Mouse (Mus musculus): Measurements from ENCODE around the gene Olfr46.
"Not testable (repeated sequence)": the region's sequence is repeated elsewhere in the genome, so short reads cannot be mapped to it uniquely, and the experiment has no call there.

Gene Olfr46

DNA sequence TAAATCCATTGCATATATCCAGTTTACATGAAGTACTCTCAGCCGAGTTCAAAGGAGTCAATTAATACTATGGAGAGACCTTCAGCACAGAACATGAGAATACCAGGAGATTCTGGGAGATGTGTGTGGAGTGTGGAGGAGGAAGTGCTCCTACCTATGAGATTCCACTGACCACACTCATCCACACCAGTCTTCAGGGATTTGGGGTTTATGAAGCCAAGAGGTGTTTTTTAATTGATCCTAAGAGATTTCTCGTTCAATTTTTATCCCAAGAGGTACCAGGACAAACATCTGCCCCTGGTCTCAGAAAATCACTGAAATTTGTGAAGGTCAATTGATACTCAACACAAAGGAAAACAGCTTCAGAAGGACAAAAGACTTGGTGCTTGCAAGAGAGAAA, at the start of gene Olfr46:
Gene Olfr46, plus strand, starts transcription at position 301 of the 400 bp plus-strand sequence.
- DNase-seq, result not testable (repeated sequence)

DNA sequence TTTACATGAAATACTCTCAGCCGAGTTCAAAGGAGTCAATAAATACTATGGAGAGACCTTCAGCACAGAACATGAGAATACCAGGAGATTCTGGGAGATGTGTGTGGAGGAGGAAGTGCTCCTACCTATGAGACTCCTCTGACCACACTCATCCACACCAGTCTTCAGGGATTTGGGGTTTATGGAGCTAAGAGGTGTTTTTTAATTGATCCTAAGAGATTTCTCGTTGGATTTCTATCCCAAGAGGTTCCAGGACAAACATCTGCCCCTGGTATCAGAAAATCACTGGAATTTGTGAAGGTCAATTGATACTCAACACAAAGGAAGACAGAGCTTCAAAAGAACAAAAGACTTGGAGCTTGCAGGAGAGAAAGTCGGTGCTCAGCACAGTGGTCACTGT, 33.5 kb upstream of the Olfr46 start, which contains the start of gene Olfr538:
Gene Olfr538, plus strand, starts transcription at position 301 of the 400 bp plus-strand sequence.
- DNase-seq, result no peak

DNA sequence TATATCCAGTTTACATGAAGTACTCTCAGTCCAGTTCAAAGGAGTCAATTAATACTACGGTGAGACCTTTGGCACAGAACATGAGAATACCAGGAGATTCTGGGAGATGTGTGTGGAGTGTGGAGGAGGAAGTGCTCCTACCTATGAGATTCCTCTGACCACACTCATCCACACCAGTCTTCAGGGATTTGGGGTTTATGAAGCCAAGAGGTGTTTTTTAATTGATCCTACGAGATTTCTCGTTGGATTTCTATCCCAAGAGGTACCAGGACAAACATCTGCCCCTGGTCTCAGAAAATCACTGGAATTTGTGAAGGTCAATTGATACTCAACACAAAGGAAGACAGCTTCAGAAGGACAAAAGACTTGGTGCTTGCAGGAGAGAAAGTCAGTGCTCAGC, 27.6 kb downstream of the Olfr46 start, which contains the start of gene Olfr61:
Gene Olfr61, plus strand, starts transcription at position 301 of the 400 bp plus-strand sequence.
- not testable (repeated sequence) for DNase-seq

DNA sequence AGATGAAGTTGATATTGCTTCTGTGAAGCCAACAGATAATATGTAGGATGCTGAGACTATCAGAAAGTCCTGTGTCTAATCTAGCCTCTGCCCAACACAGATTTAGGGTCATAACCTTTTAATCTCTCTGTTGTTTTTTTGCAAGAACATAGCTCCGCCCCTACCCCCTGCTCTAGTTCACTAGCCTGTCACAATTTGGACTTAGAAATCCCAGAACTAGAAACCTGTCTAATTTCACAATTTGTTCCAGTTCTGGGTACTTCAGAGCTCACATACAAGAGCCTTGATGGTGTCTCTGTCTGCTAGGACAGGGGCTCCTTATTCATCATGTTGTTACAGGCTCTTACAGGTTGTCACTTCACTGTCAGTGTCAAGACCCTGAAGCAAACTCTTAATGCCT, 29.5 kb downstream of the Olfr46 start:
- DNase-seq, result no peak

DNA sequence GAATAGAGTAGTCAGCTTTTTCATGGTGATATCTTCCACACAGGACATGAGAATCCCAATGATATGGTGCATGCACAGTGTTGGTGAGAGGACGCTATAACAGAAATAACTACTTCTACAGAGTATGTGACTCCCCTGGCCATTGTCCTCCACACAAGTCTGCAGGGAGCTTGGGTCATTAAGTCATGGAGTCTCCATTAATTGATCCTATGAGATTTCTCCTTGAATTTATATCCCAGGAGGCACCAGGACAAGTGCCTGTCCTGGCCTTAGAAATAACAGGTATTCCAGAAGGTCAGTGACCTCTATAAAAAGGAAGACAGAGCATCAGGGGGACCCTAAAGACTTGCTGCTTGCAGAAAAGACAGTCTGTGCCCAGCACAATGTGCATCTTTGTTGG, 45.1 kb downstream of the Olfr46 start, which contains the start of gene Olfr53:
Gene Olfr53, plus strand, starts transcription at position 301 of the 400 bp plus-strand sequence.
- no peak for DNase-seq

DNA sequence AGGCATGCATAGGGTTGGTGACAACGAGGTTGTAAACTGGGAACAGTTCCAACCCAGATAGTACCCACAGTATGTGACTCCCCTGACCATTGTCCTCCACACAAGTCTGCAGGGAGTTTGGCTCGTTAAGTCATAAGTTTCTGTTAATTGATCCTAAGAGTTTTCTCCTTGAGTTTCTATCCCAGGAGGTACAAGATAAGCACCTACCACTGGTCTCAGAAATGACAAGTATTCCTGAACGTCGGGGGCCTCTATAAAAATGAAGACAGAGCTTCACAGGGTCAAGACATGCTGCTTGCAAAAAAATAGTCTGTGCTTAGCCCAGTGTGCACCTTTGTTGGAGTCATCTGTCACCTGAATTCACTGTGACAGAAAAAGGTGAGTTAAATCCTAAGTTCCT, 58.6 kb downstream of the Olfr46 start, which contains the start of gene Olfr539:
Gene Olfr539, plus strand, starts transcription at position 301 of the 400 bp plus-strand sequence.
- no peak for DNase-seq

Measured in kidney, postnatal 25 days (tissue).